Mouse (Mus musculus): ENCODE results near the gene Ccdc42. TPM values are rescaled to one million over a fixed set of nuclear protein-coding genes. Genes with fewer than 3 reads are reported as not detected.

The Ccdc42 gene
- total and polyA plus RNA-seq, 3 experiments = not detected

DNA sequence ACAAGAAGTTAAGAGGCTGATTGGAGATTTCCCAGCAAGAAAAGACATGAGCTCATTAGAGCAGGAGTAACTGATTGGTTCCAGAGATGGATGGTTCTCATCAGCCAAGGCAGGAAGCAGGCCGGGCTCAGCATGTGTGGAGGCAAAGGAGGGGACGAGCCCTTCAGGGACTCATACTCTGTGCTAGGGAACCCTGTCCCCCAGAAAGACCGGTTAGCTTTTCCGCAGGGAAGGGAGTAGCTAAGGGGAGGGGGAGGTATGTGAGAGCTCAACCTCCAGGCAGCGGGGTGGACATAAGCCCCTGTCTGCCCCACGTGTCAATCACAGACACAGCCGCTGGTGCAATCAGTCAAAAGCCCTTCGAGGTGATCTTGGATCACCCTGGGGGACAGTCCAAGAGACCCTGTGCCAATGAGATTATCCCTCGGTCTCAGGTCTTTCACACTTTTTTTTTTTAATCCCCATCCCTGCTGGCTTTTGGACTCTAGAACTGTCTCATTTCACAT, 14.7 kb downstream of the Ccdc42 start:
- no peaks in the 10 kb centered on the region for H3K9me3 ChIP-seq (replicated peaks; ENCODE audit: insufficient read depth, low read length)
- no peaks in the 10 kb centered on the region for H3K36me3 ChIP-seq (ENCODE audit: control insufficient read depth in 1 of 2, insufficient read depth in 2 of 2, low read length in 2 of 2)
- no peak overlapping the region for H3K27ac ChIP-seq (ENCODE audit: control insufficient read depth, low read depth, low read length)
- DNase-seq (ENCODE audit: low read depth, low spot score) = no peak
- peaks cover 0 to 4% of the 10 kb centered on the region in 2 experiments; a peak in 1 of 4 replicates for H3K4me1 ChIP-seq (ENCODE audit: control insufficient read depth in 1 of 2, insufficient read depth in 2 of 2, low read length in 2 of 2)
- no peak for TF ChIP-seq HCFC1 (IDR thresholded peaks at IDR 0.05; ENCODE audit: low read depth, low read length)
- no peak for TF ChIP-seq TBP (IDR thresholded peaks at IDR 0.05; ENCODE audit: low read depth, low read length)
- TF ChIP-seq TCF12 (IDR thresholded peaks at IDR 0.05; ENCODE audit: low read depth, low read length) = no peak
- TF ChIP-seq ZKSCAN1 (IDR thresholded peaks at IDR 0.05; ENCODE audit: low read depth, low read length) = no peak
- no peak for TF ChIP-seq ZC3H11A (IDR thresholded peaks at IDR 0.05; ENCODE audit: low read depth, low read length)
- no peak for TF ChIP-seq ELF1 (IDR thresholded peaks at IDR 0.05; ENCODE audit: low read depth, low read length)
- TF ChIP-seq RAD21 (IDR thresholded peaks at IDR 0.05; ENCODE audit: low read depth, low read length) = no peak
- TF ChIP-seq GATA1 (IDR thresholded peaks at IDR 0.05; ENCODE audit: low read depth, low read length) = no peak
- TF ChIP-seq USF2 (IDR thresholded peaks at IDR 0.05; ENCODE audit: borderline replicate concordance in 1 of 2, insufficient read depth in 1 of 2, low read depth in 1 of 2, low read length in 2 of 2) = no peak
- H3K27me3 ChIP-seq (ENCODE audit: control insufficient read depth in 1 of 2, insufficient read depth in 2 of 2, low read length in 2 of 2) = peaks cover 0 to 2% of the 10 kb centered on the region in 2 experiments; a peak in 2 of 4 replicates
- no peak overlapping the region for H3K9ac ChIP-seq (ENCODE audit: control insufficient read depth, low read depth, low read length, poor library complexity, severe bottlenecking)
- no peaks in the 10 kb centered on the region for H3K79me2 ChIP-seq (ENCODE audit: control insufficient read depth, insufficient read depth, low read length, poor library complexity)
- H3K4me3 ChIP-seq (ENCODE audit: control insufficient read depth in 1 of 2, insufficient read depth in 1 of 2, low read depth in 2 of 2, low read length in 2 of 2) = no peak overlapping the region

DNA sequence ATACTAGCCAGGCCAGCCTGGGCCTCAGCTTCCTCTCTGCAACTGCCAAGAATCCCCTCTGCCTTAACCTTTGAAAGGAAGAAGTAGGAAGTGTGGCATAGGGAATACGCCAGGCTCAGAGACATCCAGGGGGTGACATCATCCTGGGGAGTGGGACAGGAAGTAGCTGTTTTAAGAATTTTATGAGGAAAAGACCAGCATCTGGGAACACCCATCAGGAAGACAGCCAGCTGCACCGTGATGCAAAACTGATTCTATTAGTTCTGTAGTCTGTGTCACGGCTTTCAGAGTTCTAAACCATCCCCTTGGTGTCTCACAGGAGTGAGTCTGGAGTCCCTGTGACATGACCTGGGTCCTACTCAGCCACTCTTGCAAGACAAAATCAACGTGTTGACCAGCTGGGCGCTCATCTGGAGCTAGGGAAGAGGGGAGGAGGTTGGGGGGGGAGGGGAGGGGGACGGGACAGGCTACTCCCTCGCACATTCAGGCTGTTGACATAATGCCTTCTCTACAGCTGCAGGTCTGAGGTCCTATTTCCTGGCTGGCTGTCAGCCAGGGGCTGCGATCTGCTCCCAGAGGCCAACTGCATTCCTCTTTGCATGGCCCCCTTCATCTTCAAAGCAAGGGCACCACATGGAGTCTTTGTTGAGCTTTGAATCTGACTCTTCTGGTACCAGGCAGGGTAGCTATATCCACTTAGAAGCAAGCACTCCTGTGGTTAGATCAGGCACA, 15.5 kb downstream of the Ccdc42 start:
- H3K79me2 ChIP-seq (ENCODE audit: control insufficient read depth, insufficient read depth, low read length, poor library complexity) = no peaks in the 10 kb centered on the region
- no peaks in the 10 kb centered on the region for H3K36me3 ChIP-seq (ENCODE audit: control insufficient read depth in 1 of 2, insufficient read depth in 2 of 2, low read length in 2 of 2)
- no peak overlapping the region for H3K27ac ChIP-seq (ENCODE audit: control insufficient read depth, low read depth, low read length)
- no peak for DNase-seq (ENCODE audit: low read depth, low spot score)
- H3K9me3 ChIP-seq (replicated peaks; ENCODE audit: insufficient read depth, low read length) = no peaks in the 10 kb centered on the region
- H3K9ac ChIP-seq (ENCODE audit: control insufficient read depth, low read depth, low read length, poor library complexity, severe bottlenecking) = no peak overlapping the region
- no peak for TF ChIP-seq POLR2A (IDR thresholded peaks at IDR 0.05; ENCODE audit: control insufficient read depth in 1 of 2, insufficient read depth in 1 of 2, low read depth in 1 of 2, low read length in 2 of 2, poor library complexity in 1 of 2)
- no peak for TF ChIP-seq TBP (IDR thresholded peaks at IDR 0.05; ENCODE audit: low read depth, low read length)
- TF ChIP-seq NRF1 (IDR thresholded peaks at IDR 0.05; ENCODE audit: insufficient read depth, low read depth, low read length, poor library complexity, severe bottlenecking) = no peak
- TF ChIP-seq MEF2A (IDR thresholded peaks at IDR 0.05; ENCODE audit: extremely low read depth, insufficient replicate concordance, low read depth, low read length, poor library complexity, severe bottlenecking) = no peak
- TF ChIP-seq UBTF (IDR thresholded peaks at IDR 0.05; ENCODE audit: borderline replicate concordance, insufficient read depth, low read depth, low read length) = no peak
- no peak for TF ChIP-seq SIN3A (IDR thresholded peaks at IDR 0.05; ENCODE audit: low read length)
- TF ChIP-seq NELFE (IDR thresholded peaks at IDR 0.05; ENCODE audit: low read depth, low read length) = no peak
- no peak for TF ChIP-seq MYC (IDR thresholded peaks at IDR 0.05; ENCODE audit: low read depth, low read length)
- TF ChIP-seq MAFK (IDR thresholded peaks at IDR 0.05; ENCODE audit: borderline replicate concordance, low read depth, low read length) = no peak
- TF ChIP-seq ZMIZ1 (IDR thresholded peaks at IDR 0.05; ENCODE audit: low read depth, low read length) = no peak
- no peak for TF ChIP-seq GABPA (IDR thresholded peaks at IDR 0.05; ENCODE audit: low read depth, low read length)
- no peak for TF ChIP-seq MAX (IDR thresholded peaks at IDR 0.05; ENCODE audit: low read length)
- peaks cover 0 to 2% of the 10 kb centered on the region in 2 experiments; a peak in 2 of 4 replicates for H3K27me3 ChIP-seq (ENCODE audit: control insufficient read depth in 1 of 2, insufficient read depth in 2 of 2, low read length in 2 of 2)
- no peak overlapping the region for H3K4me3 ChIP-seq (ENCODE audit: control insufficient read depth in 1 of 2, insufficient read depth in 1 of 2, low read depth in 2 of 2, low read length in 2 of 2)
- H3K4me1 ChIP-seq (ENCODE audit: control insufficient read depth in 1 of 2, insufficient read depth in 2 of 2, low read length in 2 of 2) = peaks cover 0 to 4% of the 10 kb centered on the region in 2 experiments; a peak in 1 of 4 replicates

All from MEL (cell line).